Comparison of ENCODE assay signal across 31 mouse cellular contexts in genomic region chr9:120093701-120094100, GRCm38 (mm10). TPM values are rescaled to one million over a fixed set of nuclear protein-coding genes. Genes with fewer than 3 reads are reported as not detected.
"Had no signal": no experiment of that assay in that cellular context is flagged by ENCODE, and none has a peak within 500 bp of the region (broad histone marks: within the 10 kb centered on the region; RNA-seq: fewer than 3 reads in every experiment).

No protein-coding gene starts in this region.

- H3K4me2 ChIP-seq: embryonic facial prominence, embryonic 12.5 days; embryonic facial prominence, embryonic 13.5 days; embryonic facial prominence, embryonic 15.5 days; forebrain, embryonic 12.5 days; forebrain, embryonic 13.5 days; forebrain, embryonic 15.5 days had no signal

- ATAC-seq: forebrain, embryonic 13.5 days; forebrain, embryonic 14.5 days; forebrain, embryonic 15.5 days; forebrain, embryonic 16.5 days; forebrain, postnatal 0 days had no signal

- DNase-seq: cerebellum, adult 18-20 months; cerebellum, adult 2 months; cerebellum, adult 8-10 months; cerebellum, adult 9-10 months; cerebellum, adult 9-11 months; cerebellum, postnatal 10 days; cerebellum, postnatal 14 days; cerebellum, postnatal 25 days; cerebellum, postnatal 36 days; embryo, embryonic 11 days; forebrain, postnatal 0 days; gastrocnemius, adult 2 months; gastrocnemius, postnatal 10 days; gastrocnemius, postnatal 14 days; gastrocnemius, postnatal 25 days; gastrocnemius, postnatal 36 days; heart, adult 18-20 months had no signal

- H3K4me3 ChIP-seq: embryonic facial prominence, embryonic 10.5 days; embryonic facial prominence, embryonic 12.5 days; embryonic facial prominence, embryonic 13.5 days; embryonic facial prominence, embryonic 15.5 days; erythroblast, embryonic 14.5 days; forebrain, embryonic 10.5 days; forebrain, embryonic 12.5 days; forebrain, embryonic 13.5 days; forebrain, embryonic 15.5 days; gastrocnemius, adult 2 months had no signal

- H3K27me3 ChIP-seq: embryonic facial prominence, embryonic 12.5 days; embryonic facial prominence, embryonic 13.5 days; embryonic facial prominence, embryonic 15.5 days; forebrain, embryonic 12.5 days; forebrain, embryonic 13.5 days; forebrain, embryonic 15.5 days had no signal

- H3K36me3 ChIP-seq: embryonic facial prominence, embryonic 10.5 days; embryonic facial prominence, embryonic 12.5 days; embryonic facial prominence, embryonic 13.5 days; embryonic facial prominence, embryonic 15.5 days; forebrain, embryonic 10.5 days; forebrain, embryonic 12.5 days; forebrain, embryonic 15.5 days had no signal

- H3K4me1 ChIP-seq: embryonic facial prominence, embryonic 12.5 days; embryonic facial prominence, embryonic 15.5 days; forebrain, embryonic 10.5 days; forebrain, embryonic 12.5 days; forebrain, embryonic 13.5 days had no signal

- H3K9ac ChIP-seq: embryonic facial prominence, embryonic 12.5 days; embryonic facial prominence, embryonic 13.5 days; embryonic facial prominence, embryonic 15.5 days; forebrain, embryonic 12.5 days; forebrain, embryonic 13.5 days; forebrain, embryonic 15.5 days; forebrain, postnatal 0 days had no signal

- H3K9me3 ChIP-seq: embryonic facial prominence, embryonic 10.5 days; embryonic facial prominence, embryonic 13.5 days; embryonic facial prominence, embryonic 15.5 days; forebrain, embryonic 10.5 days; forebrain, embryonic 12.5 days; forebrain, embryonic 13.5 days; forebrain, embryonic 15.5 days had no signal

- H3K27ac ChIP-seq: embryonic facial prominence, embryonic 10.5 days; embryonic facial prominence, embryonic 12.5 days; embryonic facial prominence, embryonic 13.5 days; embryonic facial prominence, embryonic 15.5 days; forebrain, embryonic 10.5 days; forebrain, embryonic 12.5 days; forebrain, embryonic 13.5 days; forebrain, embryonic 15.5 days; gastrocnemius, adult 2 months had no signal

RNA-seq across cellular contexts. Expression of gene Ccr8, which starts 1.8 kb away (rescaled TPM):
- polyA plus RNA-seq: cerebellum, adult 2 months; embryonic facial prominence, embryonic 10.5 days; embryonic facial prominence, embryonic 11.5 days; erythroblast, embryonic 14.5 days; forebrain, embryonic 10.5 days; forebrain, embryonic 11.5 days; forebrain, embryonic 12.5 days; forebrain, embryonic 13.5 days; forebrain, embryonic 14.5 days; forebrain, embryonic 15.5 days; forebrain, embryonic 16.5 days; forebrain, postnatal 0 days; gonadal fat pad, adult 2 months had no signal

RNA-seq across cellular contexts. Expression of gene Mobp, which starts 55.8 kb away (rescaled TPM):
- polyA plus RNA-seq: embryonic facial prominence, embryonic 13.5 days; erythroblast, embryonic 14.5 days had no signal
